Mouse (Mus musculus): Measurements from ENCODE around the gene Wdr45.
A peak's percentile ranks its signal among the peaks of the same experiment; 100 is the strongest.

The Wdr45 gene

DNA sequence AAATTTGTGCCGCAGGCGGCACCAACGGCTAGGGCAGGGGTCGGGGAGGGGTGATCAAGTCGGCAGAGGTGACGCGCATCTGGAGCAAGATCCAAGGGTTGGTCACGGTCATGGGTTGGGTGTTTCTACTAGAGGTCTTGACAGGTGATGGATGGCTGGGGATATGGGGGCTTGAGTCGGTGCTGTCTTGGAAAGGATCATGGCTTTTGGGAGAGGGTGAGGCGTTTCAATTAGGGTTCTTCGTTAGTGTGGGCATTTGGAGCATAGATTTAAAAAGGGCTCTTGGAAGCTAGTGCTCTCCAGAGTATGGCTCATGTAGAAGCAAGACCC, 8.1 kb downstream of the Wdr45 start:
- DNase-seq = no peak

DNA sequence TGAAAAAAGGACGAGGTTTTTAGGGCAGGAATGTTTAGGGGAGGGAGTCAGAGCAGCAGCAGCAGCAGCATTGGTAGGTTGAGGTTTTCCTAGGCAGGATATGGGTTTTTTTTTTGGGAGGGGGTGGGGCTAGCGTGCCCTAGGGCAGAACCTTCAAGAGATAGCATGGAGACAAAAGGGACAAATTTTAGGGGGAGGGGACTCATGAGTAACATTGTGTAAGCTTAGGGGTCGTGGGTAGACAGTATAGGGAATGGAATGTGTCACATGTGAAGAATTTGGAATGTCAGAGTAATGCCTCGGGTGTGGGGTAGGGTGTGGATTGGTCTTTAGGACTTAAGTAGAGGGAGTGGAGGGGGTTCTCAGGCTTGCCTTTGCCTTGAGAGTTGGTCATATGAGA, 8.6 kb downstream of the Wdr45 start:
- DNase-seq = no peak

DNA sequence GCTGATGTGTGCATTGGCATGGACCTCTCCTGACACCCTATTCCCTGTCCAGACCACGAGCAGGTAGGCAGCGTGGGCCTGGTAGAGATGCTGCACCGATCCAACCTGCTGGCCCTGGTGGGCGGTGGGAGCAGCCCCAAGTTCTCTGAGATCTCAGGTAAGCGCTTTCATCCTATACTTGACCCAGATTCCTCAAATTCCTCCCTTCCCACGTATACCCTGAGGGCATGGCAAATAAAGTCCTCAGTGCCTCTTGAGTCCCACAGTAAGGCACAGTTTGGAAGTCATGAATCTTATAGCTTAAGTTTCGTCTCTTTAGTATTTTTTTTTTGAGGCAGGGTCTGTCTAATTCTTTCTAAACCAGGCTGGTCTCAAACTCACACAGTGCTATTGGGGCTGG, 10.0 kb downstream of the Wdr45 start:
- no peak for DNase-seq

DNA sequence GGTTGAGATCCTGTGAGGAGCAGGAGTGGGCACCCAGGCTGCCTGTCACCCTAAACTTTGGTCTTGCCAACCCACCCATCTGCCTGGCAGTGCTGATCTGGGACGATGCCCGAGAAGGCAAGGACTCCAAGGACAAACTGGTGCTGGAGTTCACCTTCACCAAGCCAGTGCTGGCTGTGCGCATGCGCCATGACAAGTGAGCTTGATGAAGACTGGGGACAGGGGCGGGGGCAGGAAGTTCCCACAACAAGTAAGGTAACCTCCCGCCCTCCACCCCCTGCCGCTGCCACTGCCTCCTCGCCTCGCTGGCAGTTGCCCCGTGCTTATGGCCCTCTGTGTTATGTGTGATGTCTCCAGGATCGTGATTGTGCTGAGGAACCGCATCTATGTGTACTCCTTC, 11.7 kb downstream of the Wdr45 start:
- no peak for DNase-seq

DNA sequence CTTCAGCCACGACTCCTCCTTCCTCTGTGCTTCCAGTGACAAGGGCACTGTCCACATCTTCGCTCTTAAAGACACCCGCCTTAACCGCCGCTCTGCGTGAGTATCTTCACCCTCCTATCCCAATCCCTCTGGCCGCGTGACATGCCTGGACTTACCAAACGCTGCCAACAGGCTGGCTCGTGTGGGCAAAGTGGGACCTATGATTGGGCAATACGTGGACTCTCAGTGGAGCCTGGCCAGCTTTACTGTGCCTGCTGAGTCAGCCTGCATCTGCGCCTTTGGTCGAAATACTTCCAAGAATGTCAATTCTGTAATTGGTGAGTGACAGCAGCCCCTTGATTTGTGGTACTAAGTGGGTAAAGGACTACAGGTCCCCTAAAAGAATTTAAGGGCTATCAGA, 13.0 kb downstream of the Wdr45 start:
- no peak for DNase-seq

DNA sequence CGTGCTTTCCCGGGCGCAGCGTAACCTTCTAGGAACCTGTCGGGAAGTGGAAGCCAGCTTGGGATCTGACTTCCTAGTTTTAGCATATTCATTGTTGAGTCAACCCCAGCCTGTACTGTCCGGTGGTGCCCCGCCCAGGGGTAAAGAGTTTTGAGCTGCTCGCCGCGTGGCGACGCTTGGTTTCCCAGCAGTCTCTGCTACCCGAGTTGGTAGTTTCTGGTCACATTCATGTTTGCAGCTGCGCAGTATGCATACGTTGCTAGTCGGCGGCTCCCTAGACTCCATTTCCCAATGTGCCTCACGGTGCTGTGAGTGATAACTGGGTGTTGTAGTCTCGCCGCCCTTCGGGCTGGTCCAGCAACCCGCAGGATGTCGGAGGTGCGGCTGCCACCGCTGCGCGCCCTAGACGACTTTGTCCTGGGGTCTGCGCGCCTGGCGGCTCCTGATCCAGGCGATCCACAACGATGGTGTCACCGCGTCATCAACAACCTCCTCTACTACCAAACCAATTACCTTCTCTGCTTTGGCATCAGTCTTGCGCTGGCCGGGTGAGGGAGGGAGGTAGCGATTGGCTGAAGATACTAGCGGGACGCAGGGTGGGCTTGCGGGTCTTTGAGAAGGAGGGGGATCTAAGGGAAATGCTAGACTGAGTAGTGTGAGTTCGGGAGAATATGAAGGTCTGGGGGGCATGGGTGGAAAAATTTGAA, 14.2 kb downstream of the Wdr45 start, which contains the start of gene Praf2:
TSS of gene Praf2 (plus strand) at position 225 of the 707 bp plus-strand sequence.
- DNase-seq = peak; percentile 73

DNA sequence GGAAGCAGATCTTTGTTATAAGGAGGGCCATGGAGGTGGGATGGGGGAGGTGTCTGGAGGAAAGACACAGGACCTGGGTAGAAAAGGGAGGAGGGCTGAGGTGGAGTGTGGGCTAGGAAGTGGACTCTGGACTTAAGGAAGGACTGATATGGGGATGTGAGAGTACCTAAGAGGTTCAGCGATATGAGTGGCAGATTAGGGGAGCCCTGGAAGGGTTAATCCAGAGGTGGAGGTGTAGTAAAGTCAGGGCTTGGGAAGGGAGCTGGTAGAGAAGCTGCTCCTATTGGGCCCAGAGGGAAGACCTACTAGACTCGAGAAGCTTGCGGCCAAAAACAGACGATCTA, 14.8 kb downstream of the Wdr45 start:
- no peak for DNase-seq

DNA sequence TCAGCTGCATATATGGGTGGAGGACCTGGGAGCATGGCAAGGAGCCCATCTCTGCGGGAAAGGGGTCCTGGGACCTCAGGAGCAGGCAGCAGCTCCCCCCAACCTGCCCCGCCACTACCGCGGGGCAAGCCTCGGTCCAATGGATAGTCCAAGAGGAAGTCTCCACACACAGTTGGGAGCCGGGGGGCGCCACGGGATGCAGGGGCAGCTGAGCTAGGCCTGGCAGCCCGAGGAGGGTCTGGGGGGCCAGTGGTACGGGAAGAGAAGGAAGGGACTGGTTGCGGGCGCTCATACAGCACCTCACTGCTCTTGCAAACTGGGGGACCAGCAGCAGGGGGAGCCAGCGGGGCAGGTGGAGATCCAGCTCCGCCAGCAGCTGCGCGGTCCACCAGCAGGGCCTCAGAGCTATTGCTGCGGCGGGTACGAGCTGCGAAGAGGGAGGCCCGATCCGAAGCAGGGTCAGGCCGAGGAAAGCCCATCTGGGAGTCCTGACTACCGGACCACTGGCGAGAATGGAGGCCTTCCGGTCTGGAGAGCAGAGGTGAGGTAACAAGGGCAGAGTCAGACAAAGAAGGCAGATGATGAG, 19.5 kb downstream of the Wdr45 start:
- DNase-seq = peak; percentile 94

DNA sequence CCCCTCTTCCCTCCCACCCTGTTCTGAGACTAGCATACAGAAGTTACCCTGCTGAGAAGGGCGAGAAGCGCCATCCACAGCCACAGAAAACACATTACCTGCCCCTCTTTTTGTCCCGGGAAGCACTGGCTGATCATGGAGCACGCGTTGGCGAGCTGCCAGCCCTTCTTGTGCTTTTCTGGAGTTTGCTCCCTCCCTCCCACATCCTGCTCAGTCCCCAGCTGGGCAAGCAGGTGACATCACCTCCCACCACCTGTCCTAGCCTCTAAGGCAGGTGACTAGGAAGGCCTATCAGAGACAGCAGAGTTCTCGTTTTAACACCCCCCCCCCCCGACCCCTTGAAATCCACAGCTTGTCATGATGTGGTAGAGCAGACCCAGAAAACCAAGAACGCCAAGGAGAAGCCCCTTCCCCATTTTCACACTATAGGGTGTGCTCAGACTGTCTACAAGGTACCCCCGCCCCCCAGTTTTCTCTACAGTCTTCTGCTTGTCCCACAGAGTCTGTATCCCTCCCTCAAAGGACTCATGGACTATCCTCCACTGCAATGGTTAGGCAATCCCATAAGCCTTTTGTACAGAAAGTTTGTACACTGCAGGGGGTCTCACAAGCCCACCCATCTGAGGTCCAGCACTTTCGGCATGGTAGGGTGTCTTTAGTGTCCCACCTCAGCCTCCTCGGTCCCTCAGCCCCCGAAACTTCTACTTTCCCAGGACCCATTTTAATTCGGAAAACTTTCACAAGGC, 25.4 kb downstream of the Wdr45 start:
- no peak for DNase-seq

DNA sequence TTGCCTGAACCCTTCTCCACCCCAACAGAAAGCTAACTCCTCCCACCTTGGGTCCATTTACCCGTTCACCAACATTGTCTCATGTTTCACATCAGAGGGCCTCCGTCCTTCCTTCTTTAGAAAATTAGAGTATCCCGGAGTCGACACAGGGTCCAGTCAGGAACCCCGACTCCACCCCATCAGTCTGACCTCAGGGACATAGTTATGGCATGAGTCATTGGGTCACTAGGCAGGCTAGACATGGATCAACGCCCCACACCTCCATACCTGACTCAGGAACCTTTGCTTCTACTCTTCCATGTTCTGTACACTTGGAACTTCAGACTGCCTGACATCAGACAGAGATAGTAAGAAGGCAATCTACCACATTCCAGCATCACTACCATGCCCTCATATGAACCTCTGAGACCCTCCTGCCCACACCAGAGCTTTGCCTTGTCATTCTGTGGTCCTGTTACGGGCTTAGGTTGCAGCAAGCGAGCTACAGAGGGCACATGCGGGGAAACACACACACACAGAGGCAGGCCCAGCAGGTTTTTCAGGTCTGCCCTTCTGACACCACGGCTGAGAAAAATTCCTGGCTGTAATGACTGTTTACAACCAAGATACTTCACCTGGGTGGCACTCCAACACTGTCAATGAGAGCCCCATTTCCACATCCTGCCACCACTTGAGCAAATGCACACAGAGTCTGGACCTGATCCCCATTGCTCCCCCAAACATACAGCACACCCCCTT, 26.1 kb downstream of the Wdr45 start:
- no peak for DNase-seq

DNA sequence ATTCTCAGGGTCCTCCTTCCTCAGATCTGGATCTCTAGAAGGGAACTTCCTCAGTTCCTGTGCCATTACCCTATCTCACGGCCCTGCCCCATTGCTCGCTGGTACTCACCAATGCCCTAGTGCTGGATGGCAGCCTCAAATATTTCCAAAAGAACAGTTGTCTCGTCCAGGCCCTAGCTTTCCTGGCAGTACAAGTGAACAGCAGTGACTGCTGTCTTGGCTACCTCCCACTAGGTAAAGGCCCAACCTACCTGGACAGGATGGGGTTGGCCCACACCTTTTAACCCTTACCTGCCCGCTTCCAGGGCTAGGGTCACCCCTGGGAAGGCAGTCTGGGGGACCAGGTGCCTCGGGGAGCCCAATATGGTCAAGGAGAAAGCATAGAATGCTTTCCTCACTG, 27.0 kb downstream of the Wdr45 start:
- no peak for DNase-seq

DNA sequence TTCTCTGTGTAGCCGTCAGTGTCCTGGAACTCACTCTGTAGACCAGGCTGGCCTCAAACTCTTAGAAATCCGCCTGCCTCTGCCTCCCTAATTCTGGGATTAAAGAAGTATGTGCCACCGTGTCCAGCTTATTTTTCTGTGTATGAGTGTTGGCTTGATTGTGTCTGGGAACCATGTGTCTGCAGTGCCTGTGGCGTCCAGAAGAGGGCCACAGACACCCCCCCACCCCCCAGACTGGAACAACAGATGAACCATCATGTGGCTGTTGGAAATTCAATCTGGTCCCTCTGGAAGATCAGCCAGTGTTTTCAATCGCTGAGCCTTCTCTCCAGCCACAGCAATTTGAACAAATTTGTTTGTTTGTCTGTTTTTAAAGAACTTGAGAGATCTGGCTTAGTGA, 29.3 kb downstream of the Wdr45 start:
- no peak for DNase-seq

DNA sequence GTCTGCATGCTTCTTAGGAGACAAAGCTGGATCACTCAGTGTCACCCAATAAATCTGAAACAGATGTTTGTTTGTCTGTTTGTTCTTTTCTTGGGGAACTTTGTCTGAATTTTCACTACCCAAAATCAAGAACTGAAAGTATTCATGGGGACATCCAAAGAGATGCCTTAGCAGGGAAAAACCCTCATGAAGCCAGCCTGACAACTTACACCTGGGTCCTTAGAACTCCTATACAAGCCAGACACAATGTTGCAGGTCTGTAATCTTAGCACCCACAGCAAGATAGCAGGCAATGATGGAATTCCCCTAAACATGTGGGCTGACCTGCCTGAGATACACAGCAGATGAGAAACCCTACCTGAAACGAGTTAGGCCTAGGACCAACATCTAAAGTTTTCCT, 30.8 kb downstream of the Wdr45 start:
- no peak for DNase-seq

DNA sequence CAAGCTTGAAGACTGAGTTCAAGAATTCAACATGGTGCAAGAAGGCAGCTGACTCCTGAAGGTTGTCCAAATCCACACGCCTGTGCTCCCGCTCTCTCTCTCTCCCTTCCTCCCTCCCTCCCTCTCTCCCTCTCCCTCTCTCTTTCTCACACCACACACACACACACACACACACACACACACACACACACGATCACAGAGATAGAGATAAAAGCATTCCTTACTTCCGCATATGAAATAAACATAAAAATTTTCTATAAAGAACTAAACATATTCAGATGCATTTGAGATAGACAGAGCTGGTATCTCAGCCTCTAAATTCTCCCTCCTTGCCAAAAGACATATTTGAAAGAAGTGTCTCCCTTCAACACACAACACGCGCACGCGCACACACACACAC, 31.3 kb downstream of the Wdr45 start:
- no peak for DNase-seq

DNA sequence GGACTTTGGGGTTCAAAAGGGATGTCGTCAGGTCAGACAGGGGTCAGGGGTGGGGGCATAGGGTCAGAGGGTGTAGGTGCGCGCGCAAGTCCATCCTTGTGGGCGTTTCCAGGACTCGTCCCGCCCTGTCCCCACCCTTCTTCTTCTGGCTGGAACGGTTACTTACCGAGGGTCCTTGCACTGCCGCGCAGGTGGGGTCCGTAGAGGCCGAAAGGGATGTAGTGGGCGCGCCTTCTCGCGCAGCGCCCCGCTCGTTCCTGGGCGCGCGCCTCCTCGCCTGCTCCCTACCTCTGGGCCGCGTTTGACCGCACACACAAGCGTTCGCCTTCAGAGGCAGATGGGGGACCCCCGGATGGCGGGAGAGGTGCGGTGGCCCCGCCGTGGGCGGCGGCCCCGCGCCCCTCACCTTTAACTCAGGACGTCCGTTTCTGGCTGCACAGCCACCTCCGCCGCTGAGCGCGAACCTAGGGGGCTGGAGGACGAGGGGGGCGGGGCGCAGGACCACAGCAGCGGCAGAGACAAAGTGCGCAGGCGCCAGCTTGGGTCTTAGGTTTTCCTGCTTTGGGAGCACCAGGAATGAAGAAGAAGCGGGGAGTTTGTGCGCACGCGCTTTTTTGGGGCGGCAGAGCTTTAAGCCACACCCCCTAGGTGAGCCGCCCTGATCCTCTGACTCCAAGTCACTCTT, 36.4 kb downstream of the Wdr45 start, which contains the start of gene Ccdc120:
TSS of gene Ccdc120 (minus strand) at position 474 of the 685 bp plus-strand sequence.
- DNase-seq = peak; percentile 48

DNA sequence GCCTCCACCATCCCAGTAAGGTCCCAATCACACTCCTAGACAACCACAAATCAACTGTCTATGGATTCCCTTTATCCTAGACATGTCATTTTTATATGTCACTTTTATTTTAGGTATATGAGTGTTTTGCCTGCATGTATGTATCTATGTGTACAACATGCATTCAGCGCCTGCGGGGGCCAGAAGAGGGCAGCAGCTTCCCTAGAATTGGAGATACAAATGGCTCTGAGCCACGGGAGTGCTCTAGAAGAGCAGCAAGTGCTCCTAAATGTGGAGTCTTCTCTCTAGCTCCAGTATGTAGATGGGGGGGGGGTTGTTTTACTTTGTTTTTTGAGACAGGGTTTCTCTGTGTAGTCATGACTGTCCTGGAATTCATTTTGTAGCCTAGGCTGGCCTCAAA, 39.5 kb downstream of the Wdr45 start:
- DNase-seq = peak; percentile 44

DNA sequence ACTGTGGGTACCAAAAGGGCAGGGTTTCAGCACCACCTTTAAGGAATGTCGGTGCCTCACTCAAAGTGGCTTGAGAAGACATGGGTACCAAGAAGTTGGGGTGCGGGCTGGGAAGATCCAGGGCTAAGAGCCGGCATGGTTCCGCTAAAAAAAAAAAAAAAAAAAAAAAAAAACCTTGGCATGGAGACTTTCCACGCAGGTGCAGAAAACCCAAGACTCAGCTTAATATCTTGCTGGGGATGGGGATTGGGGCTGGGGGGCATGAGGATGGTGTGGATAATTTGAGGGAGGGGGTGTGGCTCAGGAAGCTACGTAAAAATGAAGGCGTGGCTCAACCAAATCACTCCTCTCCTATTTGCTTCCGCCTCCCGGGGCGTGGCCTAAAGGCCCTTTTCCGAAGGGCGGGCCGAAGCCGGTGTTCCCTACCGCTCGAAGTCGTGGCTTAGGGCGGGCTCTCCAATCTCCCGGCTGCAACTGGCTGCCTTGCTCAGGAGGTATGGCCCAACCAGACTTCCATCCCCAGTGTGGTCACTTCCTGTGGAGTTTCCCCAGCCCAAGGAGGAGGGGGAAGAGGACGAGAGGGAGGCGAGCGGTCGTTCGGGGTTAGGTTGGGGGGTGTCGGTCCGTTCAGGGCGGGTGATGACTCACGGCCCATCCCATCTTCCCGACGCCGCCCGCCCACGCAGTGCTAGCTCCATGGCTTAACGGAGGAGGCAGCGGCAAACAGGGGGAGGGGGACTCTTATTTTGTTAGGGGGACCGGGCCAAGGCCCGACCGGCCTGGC, 48.2 kb downstream of the Wdr45 start, which contains the start of gene Tfe3:
TSS of gene Tfe3 (plus strand) at position 424 of the 784 bp plus-strand sequence.
- peak; percentile 81 for DNase-seq

DNA sequence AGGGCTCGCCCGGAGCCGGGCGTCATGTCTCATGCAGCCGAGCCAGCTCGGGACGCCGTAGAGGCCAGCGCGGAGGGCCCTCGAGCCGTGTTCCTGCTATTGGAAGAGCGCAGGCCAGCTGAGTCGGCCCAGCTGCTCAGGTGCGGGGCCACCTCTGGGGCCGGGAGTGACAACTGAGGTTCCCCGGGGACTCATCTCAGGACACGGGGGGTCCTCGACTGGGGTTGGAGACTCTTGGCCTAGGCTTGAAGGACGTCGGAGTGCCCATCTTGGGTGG, 48.7 kb downstream of the Wdr45 start:
- no peak for DNase-seq

DNA sequence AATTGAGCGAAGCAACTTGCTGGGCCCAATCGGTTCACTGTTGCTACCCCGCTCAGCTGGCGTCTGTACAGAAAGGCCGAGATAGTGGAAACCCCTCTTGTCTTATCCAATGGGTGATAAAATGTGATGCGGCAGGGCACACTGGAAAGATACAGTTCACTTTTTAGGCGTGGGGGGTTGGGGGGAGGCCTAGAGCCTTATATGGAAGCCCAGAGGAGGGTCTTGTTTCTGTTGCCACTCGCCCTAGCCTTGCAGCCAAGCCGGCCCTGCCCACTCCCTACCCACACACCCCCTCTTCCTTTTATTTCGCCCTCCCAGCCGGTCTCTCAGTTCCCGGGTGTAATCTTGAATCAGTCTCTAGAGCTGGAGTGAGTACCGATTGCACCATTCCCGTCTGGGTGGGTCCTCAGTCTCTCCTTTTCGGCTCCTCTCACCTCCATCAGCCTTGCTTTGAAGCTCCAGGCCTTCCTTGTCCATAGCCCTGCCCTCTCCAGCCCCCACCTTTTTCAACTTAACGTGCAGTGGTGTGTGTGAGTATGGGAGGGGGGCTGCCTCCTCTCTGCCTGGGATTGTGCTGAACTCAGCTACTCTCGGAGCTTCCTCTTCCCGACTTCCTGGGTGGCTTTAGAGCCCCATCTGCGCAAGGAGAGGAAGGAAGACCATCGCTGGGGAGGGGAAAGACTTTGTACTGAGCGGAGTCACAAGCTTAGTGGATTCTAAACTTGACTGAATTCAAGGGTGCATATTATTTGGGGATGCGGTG, 49.7 kb downstream of the Wdr45 start:
- DNase-seq = peak; percentile 9

DNA sequence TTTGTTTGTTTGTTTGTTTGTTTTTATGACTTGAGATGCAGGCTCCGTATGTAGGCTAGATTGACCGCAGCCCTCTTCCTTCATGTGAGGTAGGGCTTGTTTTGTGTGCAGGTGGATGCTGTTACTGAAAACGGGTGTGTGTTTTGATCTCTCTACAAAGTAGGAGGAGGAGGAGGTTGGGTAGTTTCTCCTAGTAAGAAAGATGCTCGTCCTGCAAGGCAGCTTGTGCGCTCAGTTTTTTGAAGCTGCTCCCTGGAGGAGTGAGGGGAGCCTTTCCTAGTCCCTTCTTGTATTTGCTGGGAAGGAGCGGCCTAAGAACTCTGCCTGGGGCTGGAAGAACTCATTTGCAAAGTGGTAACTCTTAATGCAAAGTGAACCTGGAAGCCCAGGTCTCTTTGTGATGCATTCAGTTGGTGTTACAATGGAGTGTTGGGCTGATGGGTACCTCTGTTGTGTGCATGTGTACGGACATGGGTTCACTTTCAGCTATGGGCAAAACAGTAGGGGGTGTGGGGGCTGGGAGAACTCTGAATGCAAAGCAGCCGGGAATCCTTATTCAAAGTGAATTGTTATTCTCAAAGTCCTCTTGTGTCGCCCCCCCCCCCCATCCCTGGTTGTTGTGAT, 50.6 kb downstream of the Wdr45 start:
- no peak for DNase-seq

DNA sequence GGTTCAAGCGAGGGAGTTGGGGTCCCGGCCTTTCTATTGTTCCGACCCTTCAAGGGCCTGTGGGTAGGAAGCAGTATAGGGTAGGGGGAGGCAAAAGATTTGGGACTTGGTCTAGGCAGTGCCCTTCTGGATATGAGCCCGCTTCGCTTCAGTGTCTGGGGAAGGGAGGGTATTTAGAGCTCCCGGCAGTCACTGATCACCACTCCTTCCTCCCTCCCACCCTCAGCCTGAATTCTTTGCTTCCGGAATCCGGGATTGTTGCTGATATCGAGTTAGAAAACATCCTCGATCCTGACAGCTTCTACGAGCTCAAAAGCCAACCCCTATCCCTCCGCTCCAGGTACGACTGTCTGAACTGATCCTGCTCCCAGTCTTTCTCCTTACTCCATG, 51.1 kb downstream of the Wdr45 start:
- no peak for DNase-seq

All from thymus, postnatal 4 days (tissue).